Mouse (Mus musculus): Measurements from ENCODE around the gene Olfr735. TPM values are rescaled to one million over a fixed set of nuclear protein-coding genes. Genes with fewer than 3 reads are reported as not detected.

Olfr735 gene
- total and polyA plus RNA-seq, 3 experiments = not detected

GRCm38 (mm10) chr14:50326661-50327060, 22.0 kb downstream of the Olfr735 start, which contains the start of gene Olfr734:
Olfr734 (minus strand) TSS chr14:50326761.
- TF ChIP-seq UBTF (IDR thresholded peaks at IDR 0.05; ENCODE audit: borderline replicate concordance, insufficient read depth, low read depth, low read length) (no peak), GATA1 (IDR thresholded peaks at IDR 0.05; ENCODE audit: low read depth, low read length) (no peak), MAFK (IDR thresholded peaks at IDR 0.05; ENCODE audit: borderline replicate concordance, low read depth, low read length) (no peak), ZNF384 (IDR thresholded peaks at IDR 0.05; ENCODE audit: low read depth, low read length) (no peak), NELFE (IDR thresholded peaks at IDR 0.05; ENCODE audit: low read depth, low read length) (no peak), MAX (IDR thresholded peaks at IDR 0.05; ENCODE audit: low read length) (no peak), CHD2 (IDR thresholded peaks at IDR 0.05; ENCODE audit: low read length) (no peak), ZKSCAN1 (IDR thresholded peaks at IDR 0.05; ENCODE audit: low read depth, low read length) (no peak)
- Histone ChIP-seq H3K27me3 (ENCODE audit: control insufficient read depth in 1 of 2, insufficient read depth in 2 of 2, low read length in 2 of 2) (no peaks in the 10 kb centered on the region), H3K4me3 (ENCODE audit: control insufficient read depth in 1 of 2, insufficient read depth in 1 of 2, low read depth in 2 of 2, low read length in 2 of 2) (no peak within 1 kb of the TSS), H3K4me1 (ENCODE audit: control insufficient read depth in 1 of 2, insufficient read depth in 2 of 2, low read length in 2 of 2) (no peaks in the 10 kb centered on the region), H3K36me3 (ENCODE audit: control insufficient read depth in 1 of 2, insufficient read depth in 2 of 2, low read length in 2 of 2) (no peaks in the 10 kb centered on the region), H3K9me3 (replicated peaks; ENCODE audit: insufficient read depth, low read length) (no peaks in the 10 kb centered on the region), H3K9ac (ENCODE audit: control insufficient read depth, low read depth, low read length, poor library complexity, severe bottlenecking) (no peak within 1 kb of the TSS), H3K79me2 (ENCODE audit: control insufficient read depth, insufficient read depth, low read length, poor library complexity) (no peaks in the 10 kb centered on the region), H3K27ac (ENCODE audit: control insufficient read depth, low read depth, low read length) (no peak within 1 kb of the TSS)
- no peak for DNase-seq (ENCODE audit: low read depth, low spot score)

GRCm38 (mm10) chr14:50301422-50301821, 47.2 kb downstream of the Olfr735 start, which contains the start of gene Olfr733:
Olfr733 (minus strand) TSS chr14:50301522.
- H3K9ac ChIP-seq (ENCODE audit: control insufficient read depth, low read depth, low read length, poor library complexity, severe bottlenecking) = no peak within 1 kb of the TSS
- H3K36me3 ChIP-seq (ENCODE audit: control insufficient read depth in 1 of 2, insufficient read depth in 2 of 2, low read length in 2 of 2) = no peaks in the 10 kb centered on the region
- no peaks in the 10 kb centered on the region for H3K79me2 ChIP-seq (ENCODE audit: control insufficient read depth, insufficient read depth, low read length, poor library complexity)
- no peak for DNase-seq (ENCODE audit: low read depth, low spot score)
- H3K9me3 ChIP-seq (replicated peaks; ENCODE audit: insufficient read depth, low read length) = no peaks in the 10 kb centered on the region
- H3K27me3 ChIP-seq (ENCODE audit: control insufficient read depth in 1 of 2, insufficient read depth in 2 of 2, low read length in 2 of 2) = no peaks in the 10 kb centered on the region
- H3K4me1 ChIP-seq (ENCODE audit: control insufficient read depth in 1 of 2, insufficient read depth in 2 of 2, low read length in 2 of 2) = no peaks in the 10 kb centered on the region
- TF ChIP-seq KAT2A (conservative IDR thresholded peaks at IDR 0.05; ENCODE audit: low read depth, low read length) = no peak
- TF ChIP-seq MAZ (IDR thresholded peaks at IDR 0.05; ENCODE audit: low read depth, low read length) = no peak
- TF ChIP-seq ZKSCAN1 (IDR thresholded peaks at IDR 0.05; ENCODE audit: low read depth, low read length) = no peak
- no peak for TF ChIP-seq BHLHE40 (IDR thresholded peaks at IDR 0.05; ENCODE audit: borderline replicate concordance, low read depth, low read length)
- no peak within 1 kb of the TSS for H3K27ac ChIP-seq (ENCODE audit: control insufficient read depth, low read depth, low read length)
- H3K4me3 ChIP-seq (ENCODE audit: control insufficient read depth in 1 of 2, insufficient read depth in 1 of 2, low read depth in 2 of 2, low read length in 2 of 2) = no peak within 1 kb of the TSS

Other genes with a start within 250 kb of the Olfr735 start
- gene Olfr727, start 225.7 kb downstream of the Olfr735 start, total RNA-seq (2012; rRNA removed) = not detected in 2 replicates
- not detected for gene Olfr727, start 225.7 kb downstream of the Olfr735 start, polyA plus RNA-seq (2012; ENCODE audit: insufficient read depth in 1 of 2, insufficient read length in 2 of 2, low read depth in 1 of 2, low replicate concordance in 2 of 2, missing spikeins in 1 of 2)
- not detected in 2 replicates for gene Olfr728, start 206.2 kb downstream of the Olfr735 start, total RNA-seq (2012; rRNA removed)
- not detected for gene Olfr728, start 206.2 kb downstream of the Olfr735 start, polyA plus RNA-seq (2012; ENCODE audit: insufficient read depth in 1 of 2, insufficient read length in 2 of 2, low read depth in 1 of 2, low replicate concordance in 2 of 2, missing spikeins in 1 of 2)
- gene Olfr729, start 196.0 kb downstream of the Olfr735 start, total RNA-seq (2012; rRNA removed) = not detected in 2 replicates
- gene Olfr729, start 196.0 kb downstream of the Olfr735 start, polyA plus RNA-seq (2012; ENCODE audit: insufficient read depth in 1 of 2, insufficient read length in 2 of 2, low read depth in 1 of 2, low replicate concordance in 2 of 2, missing spikeins in 1 of 2) = under 1 TPM in 1 of 2 experiments, not detected in 1; 0.04 TPM
- not detected in 2 replicates for gene Olfr730, start 160.7 kb downstream of the Olfr735 start, total RNA-seq (2012; rRNA removed)
- not detected for gene Olfr730, start 160.7 kb downstream of the Olfr735 start, polyA plus RNA-seq (2012; ENCODE audit: insufficient read depth in 1 of 2, insufficient read length in 2 of 2, low read depth in 1 of 2, low replicate concordance in 2 of 2, missing spikeins in 1 of 2)
- not detected in 2 replicates for gene Olfr731, start 107.0 kb downstream of the Olfr735 start, total RNA-seq (2012; rRNA removed)
- gene Olfr731, start 107.0 kb downstream of the Olfr735 start, polyA plus RNA-seq (2012; ENCODE audit: insufficient read depth in 1 of 2, insufficient read length in 2 of 2, low read depth in 1 of 2, low replicate concordance in 2 of 2, missing spikeins in 1 of 2) = not detected
- gene Olfr732, start 64.7 kb downstream of the Olfr735 start, total RNA-seq (2012; rRNA removed) = not detected in 2 replicates
- not detected for gene Olfr732, start 64.7 kb downstream of the Olfr735 start, polyA plus RNA-seq (2012; ENCODE audit: insufficient read depth in 1 of 2, insufficient read length in 2 of 2, low read depth in 1 of 2, low replicate concordance in 2 of 2, missing spikeins in 1 of 2)
- gene Olfr733, start 47.4 kb downstream of the Olfr735 start, total RNA-seq (2012; rRNA removed) = not detected in 2 replicates
- gene Olfr733, start 47.4 kb downstream of the Olfr735 start, polyA plus RNA-seq (2012; ENCODE audit: insufficient read depth in 1 of 2, insufficient read length in 2 of 2, low read depth in 1 of 2, low replicate concordance in 2 of 2, missing spikeins in 1 of 2) = not detected
- not detected in 2 replicates for gene Olfr734, start 22.1 kb downstream of the Olfr735 start, total RNA-seq (2012; rRNA removed)
- not detected for gene Olfr734, start 22.1 kb downstream of the Olfr735 start, polyA plus RNA-seq (2012; ENCODE audit: insufficient read depth in 1 of 2, insufficient read length in 2 of 2, low read depth in 1 of 2, low replicate concordance in 2 of 2, missing spikeins in 1 of 2)
- not detected in 2 replicates for gene Tlr11, start 9.0 kb upstream of the Olfr735 start, total RNA-seq (2012; rRNA removed)
- not detected for gene Tlr11, start 9.0 kb upstream of the Olfr735 start, polyA plus RNA-seq (2012; ENCODE audit: insufficient read depth in 1 of 2, insufficient read length in 2 of 2, low read depth in 1 of 2, low replicate concordance in 2 of 2, missing spikeins in 1 of 2)
- not detected in 2 replicates for gene Olfr736, start 32.3 kb upstream of the Olfr735 start, total RNA-seq (2012; rRNA removed)
- not detected for gene Olfr736, start 32.3 kb upstream of the Olfr735 start, polyA plus RNA-seq (2012; ENCODE audit: insufficient read depth in 1 of 2, insufficient read length in 2 of 2, low read depth in 1 of 2, low replicate concordance in 2 of 2, missing spikeins in 1 of 2)
- gene Olfr738, start 58.7 kb upstream of the Olfr735 start, total RNA-seq (2012; rRNA removed) = not detected in 2 replicates
- gene Olfr738, start 58.7 kb upstream of the Olfr735 start, polyA plus RNA-seq (2012; ENCODE audit: insufficient read depth in 1 of 2, insufficient read length in 2 of 2, low read depth in 1 of 2, low replicate concordance in 2 of 2, missing spikeins in 1 of 2) = not detected
- gene Olfr739, start 69.8 kb upstream of the Olfr735 start, total RNA-seq (2012; rRNA removed) = not detected in 2 replicates
- not detected for gene Olfr739, start 69.8 kb upstream of the Olfr735 start, polyA plus RNA-seq (2012; ENCODE audit: insufficient read depth in 1 of 2, insufficient read length in 2 of 2, low read depth in 1 of 2, low replicate concordance in 2 of 2, missing spikeins in 1 of 2)
- gene Olfr740, start 96.7 kb upstream of the Olfr735 start, total RNA-seq (2012; rRNA removed) = not detected in 2 replicates
- gene Olfr740, start 96.7 kb upstream of the Olfr735 start, polyA plus RNA-seq (2012; ENCODE audit: insufficient read depth in 1 of 2, insufficient read length in 2 of 2, low read depth in 1 of 2, low replicate concordance in 2 of 2, missing spikeins in 1 of 2) = not detected
- not detected in 2 replicates for gene Olfr741, start 123.9 kb upstream of the Olfr735 start, total RNA-seq (2012; rRNA removed)
- gene Olfr741, start 123.9 kb upstream of the Olfr735 start, polyA plus RNA-seq (2012; ENCODE audit: insufficient read depth in 1 of 2, insufficient read length in 2 of 2, low read depth in 1 of 2, low replicate concordance in 2 of 2, missing spikeins in 1 of 2) = not detected
- gene Olfr742, start 154.7 kb upstream of the Olfr735 start, total RNA-seq (2012; rRNA removed) = not detected in 2 replicates
- not detected for gene Olfr742, start 154.7 kb upstream of the Olfr735 start, polyA plus RNA-seq (2012; ENCODE audit: insufficient read depth in 1 of 2, insufficient read length in 2 of 2, low read depth in 1 of 2, low replicate concordance in 2 of 2, missing spikeins in 1 of 2)
- gene Olfr743, start 173.0 kb upstream of the Olfr735 start, total RNA-seq (2012; rRNA removed) = not detected in 2 replicates
- not detected for gene Olfr743, start 173.0 kb upstream of the Olfr735 start, polyA plus RNA-seq (2012; ENCODE audit: insufficient read depth in 1 of 2, insufficient read length in 2 of 2, low read depth in 1 of 2, low replicate concordance in 2 of 2, missing spikeins in 1 of 2)

All from MEL (cell line).